Mouse (Mus musculus) intestine, embryonic 16.5 days (tissue): ENCODE results near the gene Zdhhc18. TPM values are rescaled to one million over a fixed set of nuclear protein-coding genes. Genes with fewer than 3 reads are reported as not detected.

Experiments used
- ATAC-seq: fragments of 200-750 bp; cut with Nextera tagmentation; 2 replicates; pipeline ENCODE4 v1.8.0; 2017; ENCODE audit warnings: moderate TSS enrichment, moderate library complexity
- H3K27ac ChIP-seq: fragments of 300-500 bp; sonication (generic); 2 replicates; pipeline ENCODE4 v1.5.1; 2014; ENCODE audit warnings: mild to moderate bottlenecking, low read length
- H3K27me3 ChIP-seq: fragments of 300-500 bp; sonication (generic); replicated peaks from 2 replicates; pipeline ENCODE4 v1.6.1; 2014; ENCODE audit warnings: low read length, control low read depth, mixed read lengths; ENCODE audit not compliant: control insufficient read depth, insufficient read depth
- H3K36me3 ChIP-seq: fragments of 300-500 bp; sonication (generic); 2 replicates; pipeline ENCODE4 v1.6.1; 2014; ENCODE audit warnings: low read length, control low read depth; ENCODE audit not compliant: control insufficient read depth, insufficient read depth
- H3K4me1 ChIP-seq: fragments of 300-500 bp; sonication (generic); 2 replicates; pipeline ENCODE4 v1.6.1; 2014; ENCODE audit warnings: low read length, control low read depth, mixed read lengths; ENCODE audit not compliant: control insufficient read depth, insufficient read depth
- H3K4me2 ChIP-seq: fragments of 300-500 bp; sonication (generic); 2 replicates; pipeline ENCODE4 v1.6.1; 2014; ENCODE audit warnings: low read depth, low read length, control low read depth
- H3K4me3 ChIP-seq: fragments of 300-500 bp; sonication (generic); 2 replicates; pipeline ENCODE4 v1.5.1; 2014; ENCODE audit warnings: mild to moderate bottlenecking, low read length
- H3K9ac ChIP-seq: fragments of 300-500 bp; sonication (generic); 2 replicates; pipeline ENCODE4 v1.6.1; 2014; ENCODE audit warnings: low read depth, low read length
- H3K9me3 ChIP-seq: fragments of 300-500 bp; sonication (generic); 2 replicates; pipeline ENCODE4 v1.6.1; 2016; ENCODE audit warnings: low read length, control low read depth; ENCODE audit not compliant: control insufficient read depth
- WGBS: fragments of 180-500 bp; shearing (Covaris S2); extraction: QIAGEN DNeasy Blood & Tissue Kit; methylation state at CpG from one replicate; pipeline ENCODE4 v1.1.7; 2014; 5-methylcytosine and 5-hydroxymethylcytosine counted together
- polyA plus RNA-seq: library from polyadenylated mRNA; unstranded; fragments of >200 nt; fragmentation: Nextera tagmentation; extraction: Ambion mirVana; gene quantifications from 2 replicates; pipeline ENCODE4 v1.2.1, GENCODE M21; 2015

Gene Zdhhc18
- polyA plus RNA-seq, 1 experiment from 2014 or later = 1.3 TPM

- no peak overlapping the region for H3K4me3 ChIP-seq
- H3K9me3 ChIP-seq = no peaks in the 10 kb centered on the region
- no peak for ATAC-seq
- H3K4me1 ChIP-seq = peaks cover 27% of the 10 kb centered on the region
- peak overlapping the region; percentile 43; the same call in 1 of the 2 replicates for H3K27ac ChIP-seq
- H3K4me2 ChIP-seq = no peak overlapping the region
- WGBS = 32% methylated on average over 3 of the region's 3 CpGs
- H3K27me3 ChIP-seq = no peaks in the 10 kb centered on the region
- H3K36me3 ChIP-seq = peaks cover 13% of the 10 kb centered on the region
- H3K9ac ChIP-seq = no peak overlapping the region
Measured at GRCm38 (mm10) chr4:133676189-133676588, 26.2 kb upstream of the Zdhhc18 start.

GRCm38 (mm10) chr4:133675594-133676016, 25.7 kb upstream of the Zdhhc18 start:
- peaks cover 8% of the 10 kb centered on the region; the same call in 1 of the 2 replicates for H3K36me3 ChIP-seq
- peaks cover 31% of the 10 kb centered on the region for H3K4me1 ChIP-seq
- H3K27ac ChIP-seq = peak overlapping the region; percentile 43
- H3K9ac ChIP-seq = no peak overlapping the region
- ATAC-seq = no peak
- no peak overlapping the region for H3K4me2 ChIP-seq
- H3K27me3 ChIP-seq = no peaks in the 10 kb centered on the region
- 3% methylated on average over 5 of the region's 5 CpGs for WGBS
- H3K4me3 ChIP-seq = no peak overlapping the region
- no peaks in the 10 kb centered on the region for H3K9me3 ChIP-seq

DNA sequence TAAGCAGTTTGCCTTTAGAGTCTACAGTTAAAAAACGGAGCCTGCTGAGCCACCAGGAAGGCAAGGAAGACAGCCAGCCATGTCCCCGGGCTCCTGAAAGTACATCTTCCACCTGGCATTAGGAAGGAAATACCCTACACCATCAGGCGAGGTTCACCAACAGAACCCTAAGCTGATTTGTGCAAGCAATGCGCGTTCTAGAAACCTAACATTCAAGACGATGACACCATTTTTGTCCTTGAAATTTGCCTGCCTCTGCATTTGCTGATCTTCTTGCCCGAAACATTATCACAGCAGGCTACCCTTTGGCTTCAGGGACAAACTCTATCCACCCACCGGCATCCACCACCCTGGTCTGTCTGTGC, 24.4 kb upstream of the Zdhhc18 start:
- H3K4me2 ChIP-seq = peak overlapping the region; percentile 75; the same call in 1 of the 2 replicates
- H3K9me3 ChIP-seq = no peaks in the 10 kb centered on the region
- H3K36me3 ChIP-seq = 0 out of 2 replicates have a peak, but pooled peaks cover 3% of the 10 kb centered on the region
- peaks cover 36% of the 10 kb centered on the region for H3K4me1 ChIP-seq
- WGBS = 53% methylated on average over 8 of the region's 8 CpGs
- H3K27me3 ChIP-seq = no peaks in the 10 kb centered on the region
- ATAC-seq = no peak
- H3K4me3 ChIP-seq = no peak overlapping the region
- peak overlapping the region; percentile 38; the same call in 1 of the 2 replicates for H3K9ac ChIP-seq
- H3K27ac ChIP-seq = peak overlapping the region; percentile 79

DNA sequence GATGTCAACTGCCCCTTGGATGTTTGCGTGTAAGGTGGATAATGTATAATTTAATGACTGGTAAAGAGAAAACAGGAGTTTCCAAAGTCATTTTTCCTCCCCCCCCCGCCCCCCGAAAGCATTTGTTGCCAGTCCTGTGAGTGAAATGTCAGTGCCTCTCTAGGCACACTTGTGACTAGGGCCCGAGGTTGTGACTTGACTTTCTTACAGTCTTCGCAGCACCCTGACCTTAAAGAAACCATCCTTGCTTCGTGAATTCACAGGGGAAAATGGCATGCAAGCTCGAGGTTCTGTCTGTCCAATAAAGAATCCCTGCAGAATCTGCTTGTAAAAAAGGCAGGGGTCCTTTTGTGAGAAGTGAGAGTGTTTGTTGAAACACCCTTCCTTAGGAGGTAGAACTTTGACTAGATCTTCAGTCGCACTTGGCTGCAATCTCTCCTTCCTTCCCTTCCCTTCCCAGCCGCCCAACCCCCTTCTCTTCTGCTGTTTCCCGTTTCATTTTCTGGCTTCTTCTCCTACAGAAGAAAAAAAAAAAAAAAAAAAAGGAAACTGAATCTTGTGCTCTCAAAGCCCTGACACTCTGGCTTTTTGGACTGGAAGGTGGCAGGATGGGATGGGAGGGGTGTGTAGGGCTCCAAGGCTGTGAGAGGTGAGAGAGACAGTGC, 23.8 kb upstream of the Zdhhc18 start:
- Histone ChIP-seq H3K4me3 (peak overlapping the region; percentile 13), H3K36me3 (0 out of 2 replicates have a peak, but pooled peaks cover 3% of the 10 kb centered on the region), H3K4me1 (peaks cover 36% of the 10 kb centered on the region), H3K27ac (peak overlapping the region; percentile 100), H3K27me3 (no peaks in the 10 kb centered on the region), H3K9me3 (no peaks in the 10 kb centered on the region), H3K4me2 (peak overlapping the region; percentile 75), H3K9ac (peak overlapping the region; percentile 91)
- WGBS = 30% methylated on average over 10 of the region's 10 CpGs
- ATAC-seq = no peak

DNA sequence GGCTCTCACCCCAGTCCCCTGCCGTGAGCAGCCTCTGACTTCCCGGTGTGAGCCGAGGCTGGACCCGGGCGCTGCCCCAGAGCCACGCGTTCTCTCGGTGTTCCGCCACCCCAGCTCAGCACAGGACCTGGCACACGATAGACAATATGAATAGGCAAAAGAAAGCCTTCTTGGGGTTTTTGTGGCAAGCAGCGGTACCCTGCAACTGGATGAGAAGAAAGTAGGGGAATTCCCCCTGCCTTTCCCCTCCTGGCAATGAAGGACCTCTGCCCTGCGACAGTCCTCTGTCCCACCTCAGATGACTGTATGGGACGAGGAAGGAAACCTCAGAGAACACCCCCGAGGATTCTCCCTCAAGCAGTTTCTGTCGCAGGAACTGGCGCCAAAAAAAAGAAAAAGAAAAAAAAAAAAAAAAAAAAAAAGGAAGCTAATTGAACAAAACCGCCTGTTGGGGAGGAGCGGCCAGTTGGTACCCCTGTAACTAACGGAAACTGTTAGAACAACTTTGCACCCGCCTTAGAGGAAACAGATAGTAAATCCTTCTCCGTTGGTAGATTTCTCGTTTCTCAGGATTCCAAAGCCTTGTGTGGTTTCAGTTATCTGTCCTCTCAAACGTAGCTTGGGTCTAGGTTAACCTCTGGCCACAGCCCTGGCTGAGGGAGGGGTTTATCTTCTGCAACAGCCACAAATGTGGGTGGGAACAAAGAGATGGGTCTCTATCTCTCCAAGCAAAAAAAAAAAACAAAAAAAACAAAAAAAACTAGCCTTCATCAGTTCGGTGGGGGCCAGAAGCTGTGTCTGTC, 23.1 kb upstream of the Zdhhc18 start:
- WGBS = under 1% methylated on average over 24 of the region's 24 CpGs
- H3K4me1 ChIP-seq = peaks cover 36% of the 10 kb centered on the region
- 0 out of 2 replicates have a peak, but pooled peaks cover 2% of the 10 kb centered on the region for H3K36me3 ChIP-seq
- no peak; the same call in 1 of the 2 replicates for ATAC-seq
- peak overlapping the region; percentile 74 for H3K4me3 ChIP-seq
- H3K27ac ChIP-seq = peak overlapping the region; percentile 100
- no peaks in the 10 kb centered on the region for H3K9me3 ChIP-seq
- H3K27me3 ChIP-seq = no peaks in the 10 kb centered on the region
- H3K4me2 ChIP-seq = peak overlapping the region; percentile 75
- peak overlapping the region; percentile 91 for H3K9ac ChIP-seq

DNA sequence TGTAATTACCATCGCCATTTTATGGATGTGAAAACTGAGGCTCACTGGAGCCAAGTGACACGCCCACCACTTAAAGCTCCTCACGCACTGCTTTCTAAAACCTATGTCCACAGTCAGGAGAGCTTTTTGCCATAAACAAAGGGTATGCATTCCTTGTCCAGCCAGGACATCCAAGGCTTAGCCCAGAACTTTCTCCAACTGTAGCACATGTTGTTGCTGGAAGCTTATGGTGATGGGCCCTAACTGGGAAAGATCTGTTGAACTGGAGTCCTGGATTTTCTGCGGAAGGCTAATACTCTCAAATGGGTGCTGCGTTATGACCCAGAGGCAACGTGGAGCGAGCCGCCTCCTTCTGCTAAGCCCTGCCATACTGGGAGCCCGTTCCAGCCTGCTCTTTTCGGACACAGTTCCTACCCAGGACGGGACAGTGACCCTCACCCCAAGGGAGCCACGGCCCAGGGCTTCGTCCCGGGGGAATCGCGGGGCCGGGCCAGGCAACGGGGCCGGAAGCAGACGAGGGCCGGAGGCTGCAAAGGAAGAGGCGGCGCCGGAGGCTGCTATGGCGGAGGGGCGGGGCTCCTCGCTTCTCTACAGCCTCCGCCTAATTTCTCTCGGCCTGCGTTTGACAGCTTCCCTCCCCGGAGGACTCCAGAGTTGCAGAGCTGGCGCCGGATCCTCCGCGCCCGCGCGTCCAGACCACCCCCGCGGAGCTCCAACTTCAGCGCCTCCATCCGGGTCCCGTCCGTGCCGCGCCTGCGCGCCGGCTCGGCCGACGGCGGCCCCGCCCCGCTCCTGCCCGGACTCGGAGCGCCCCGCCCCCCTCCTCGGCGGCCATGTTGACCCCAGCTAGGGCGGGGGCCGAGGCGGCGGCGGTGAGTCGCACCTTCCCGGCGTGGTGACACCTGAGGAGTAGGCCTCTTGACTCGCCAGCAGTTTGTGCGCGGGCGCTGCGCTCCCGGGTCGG, 22.2 kb upstream of the Zdhhc18 start, which contains the start of gene Pigv:
Pigv (minus strand) TSS at position 767 of the 964 bp plus-strand sequence.
- H3K9me3 ChIP-seq = no peaks in the 10 kb centered on the region
- peak within 1 kb of the TSS; percentile 100 for H3K27ac ChIP-seq
- H3K4me2 ChIP-seq = peak within 1 kb of the TSS; percentile 75
- peak within 1 kb of the TSS; percentile 74 for H3K4me3 ChIP-seq
- H3K27me3 ChIP-seq = no peaks in the 10 kb centered on the region
- H3K36me3 ChIP-seq = 0 out of 2 replicates have a peak, but pooled peaks cover 4% of the 10 kb centered on the region
- peak; percentile 93 for ATAC-seq
- H3K9ac ChIP-seq = peak within 1 kb of the TSS; percentile 91
- H3K4me1 ChIP-seq = peaks cover 36% of the 10 kb centered on the region
- under 1% methylated on average over 76 of the region's 76 CpGs for WGBS

- peaks cover 7% of the 10 kb centered on the region; the same call in 1 of the 2 replicates for H3K36me3 ChIP-seq
- H3K27me3 ChIP-seq = no peaks in the 10 kb centered on the region
- H3K27ac ChIP-seq = peak overlapping the region; percentile 100
- peak overlapping the region; percentile 91 for H3K9ac ChIP-seq
- H3K4me3 ChIP-seq = peak overlapping the region; percentile 74
- peaks cover 36% of the 10 kb centered on the region for H3K4me1 ChIP-seq
- WGBS = 3% methylated on average over 13 of the region's 13 CpGs
- H3K9me3 ChIP-seq = no peaks in the 10 kb centered on the region
- ATAC-seq = no peak
- peak overlapping the region; percentile 75 for H3K4me2 ChIP-seq
Measured at GRCm38 (mm10) chr4:133671184-133671880, 21.4 kb upstream of the Zdhhc18 start.

- H3K4me2 ChIP-seq = no peak overlapping the region
- WGBS = 54% methylated on average over 6 of the region's 6 CpGs
- no peak overlapping the region for H3K27ac ChIP-seq
- no peak for ATAC-seq
- no peak overlapping the region for H3K9ac ChIP-seq
- no peaks in the 10 kb centered on the region for H3K27me3 ChIP-seq
- peaks cover 31% of the 10 kb centered on the region for H3K4me1 ChIP-seq
- H3K4me3 ChIP-seq = no peak overlapping the region
- no peaks in the 10 kb centered on the region for H3K9me3 ChIP-seq
- H3K36me3 ChIP-seq = peaks cover 7% of the 10 kb centered on the region; the same call in 1 of the 2 replicates
Measured at GRCm38 (mm10) chr4:133669652-133670210, 19.8 kb upstream of the Zdhhc18 start.
